Mouse (Mus musculus) cerebellum, adult 2 months (tissue): ENCODE measurements at regions not wholly inside any gene's neighbourhood (a gene's known extent, or its start where the extent isn't known, plus 50 kb on each side); places are given as distances from the start of the nearest gene placed in this dataset.

Experiments used
- CTCF ChIP-seq: fragments of 200-500 bp; IDR thresholded peaks from 2 replicates; pipeline ENCODE4 v1.5.1; 2011; ENCODE audit warnings: low read depth, mild to moderate bottlenecking, control low read depth, low read length, moderate library complexity, borderline replicate concordance; ENCODE audit not compliant: insufficient read depth
- POLR2A ChIP-seq: fragments of 200-500 bp; IDR thresholded peaks from 2 replicates; pipeline ENCODE4 v1.6.1; 2011; ENCODE audit warnings: low read length, control low read depth, borderline replicate concordance; ENCODE audit not compliant: insufficient read depth

DNA sequence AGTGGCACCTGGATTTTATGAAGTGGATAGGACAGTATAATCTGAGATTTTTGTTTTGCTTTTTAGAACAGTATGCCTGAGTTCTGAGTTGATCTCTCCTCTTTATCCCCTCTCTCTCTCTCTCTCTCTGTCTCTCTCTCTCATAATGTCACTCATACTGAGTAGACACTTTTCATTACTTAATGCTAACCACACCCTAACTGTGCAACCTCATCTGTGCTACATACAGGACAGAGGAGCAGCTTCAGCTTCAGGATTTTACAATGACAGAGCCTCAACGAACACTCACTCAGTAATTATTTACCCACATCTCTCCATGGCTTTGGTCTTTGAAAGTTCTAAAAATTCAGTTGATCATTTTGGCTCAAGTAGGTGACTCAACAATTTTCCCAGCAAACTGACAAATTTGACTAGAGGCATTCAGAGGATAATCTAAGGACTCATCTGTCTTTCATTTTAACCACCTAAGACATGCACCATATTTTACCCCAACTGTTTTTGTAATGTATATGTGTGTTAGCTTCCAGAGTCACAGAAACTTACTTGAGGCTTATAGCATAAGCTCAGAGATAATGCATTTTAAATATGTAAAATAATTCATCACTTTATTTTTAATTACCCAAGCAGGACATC lies 256.4 kb upstream of the Myo3a start:
- TF ChIP-seq CTCF, result no peak
- TF ChIP-seq POLR2A, result no peak
